Mouse (Mus musculus) MEL (cell line): Measurements from ENCODE around the gene Atxn2.

Source experiments
- BHLHE40 ChIP-seq: IDR thresholded peaks from 2 replicates; pipeline ENCODE4 v1.6.1; 2012; ENCODE audit warnings: low read depth, mild to moderate bottlenecking, inconsistent platforms, low read length, improper control_type of control experiment, borderline replicate concordance
- CHD1 ChIP-seq: IDR thresholded peaks from 2 replicates; pipeline ENCODE4 v1.6.1; 2012; ENCODE audit warnings: low read depth, mild to moderate bottlenecking, inconsistent platforms, low read length, improper control_type of control experiment
- CTCF ChIP-seq, 3 experiments: IDR thresholded peaks in 2 of 3; conservative IDR thresholded peaks in 1 of 3; 2 replicates each; pipeline ENCODE4 v1.5.1; 2011 to 2012; ENCODE audit warnings: low read length in 3 of 3, low read depth in 2 of 3, mild to moderate bottlenecking in 2 of 3, improper control_type of control experiment in 1 of 3, inconsistent platforms in 1 of 3, mixed read lengths in 1 of 3, moderate library complexity in 1 of 3; ENCODE audit not compliant: control insufficient read depth in 1 of 3, insufficient read depth in 1 of 3, poor library complexity in 1 of 3, severe bottlenecking in 1 of 3
- GATA1 ChIP-seq: IDR thresholded peaks from 2 replicates; pipeline ENCODE4 v1.6.1; 2011; ENCODE audit warnings: low read depth, low read length, improper control_type of control experiment
- MYC ChIP-seq: IDR thresholded peaks from 2 replicates; pipeline ENCODE4 v1.6.1; 2011; ENCODE audit warnings: low read depth, mild to moderate bottlenecking, low read length, improper control_type of control experiment, moderate library complexity
- POLR2A ChIP-seq, 2 experiments: IDR thresholded peaks; 2 replicates each; pipeline ENCODE4 v1.6.1; 2011 to 2012; ENCODE audit warnings: low read length in 2 of 2, mild to moderate bottlenecking in 2 of 2, control low read depth in 1 of 2, improper control_type of control experiment in 1 of 2, low read depth in 1 of 2, moderate library complexity in 1 of 2; ENCODE audit not compliant: control insufficient read depth in 1 of 2, insufficient read depth in 1 of 2, poor library complexity in 1 of 2
- SMC3 ChIP-seq: IDR thresholded peaks from 2 replicates; pipeline ENCODE4 v1.6.1; 2011; ENCODE audit warnings: low read depth, low read length, improper control_type of control experiment

DNA sequence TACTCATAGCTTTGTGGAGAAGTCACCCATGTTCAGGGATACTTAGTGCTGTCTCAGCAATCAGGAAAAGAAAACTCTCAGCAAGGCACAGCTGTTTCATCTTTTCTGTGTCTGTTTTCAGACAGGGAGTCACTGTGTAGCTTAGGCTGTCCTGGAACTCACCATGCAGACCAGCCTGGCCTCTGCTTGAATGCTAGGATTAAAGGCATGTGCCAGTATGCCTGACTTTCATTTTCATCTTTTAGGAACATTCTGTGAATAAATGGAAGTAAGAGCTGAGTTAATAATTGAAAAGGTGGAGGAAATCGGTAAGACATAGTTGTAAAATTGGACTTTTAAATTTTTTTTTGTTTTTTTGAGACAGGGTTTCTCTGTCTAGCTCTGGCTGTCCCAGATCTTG, 29.4 kb downstream of the Atxn2 start:
- no peak for TF ChIP-seq CTCF (IDR thresholded peaks at IDR 0.05 in 2 of 3, conservative IDR thresholded peaks at IDR 0.05 in 1 of 3; ENCODE audit: control insufficient read depth in 1 of 3, insufficient read depth in 1 of 3, low read depth in 2 of 3, low read length in 3 of 3, poor library complexity in 1 of 3, severe bottlenecking in 1 of 3)
- no peak for TF ChIP-seq BHLHE40
- no peak for TF ChIP-seq SMC3
- TF ChIP-seq MYC: no peak
- no peak for TF ChIP-seq POLR2A (IDR thresholded peaks at IDR 0.05; ENCODE audit: control insufficient read depth in 1 of 2, insufficient read depth in 1 of 2, low read depth in 1 of 2, low read length in 2 of 2, poor library complexity in 1 of 2)
- no peak for TF ChIP-seq CHD1
- no peak for TF ChIP-seq GATA1
